Mouse (Mus musculus) Patski (cell line): ENCODE measurements around the gene Cobll1. TPM values are rescaled to one million over a fixed set of nuclear protein-coding genes. Genes with fewer than 3 reads are reported as not detected.

Experiments used
- ATAC-seq: fragments of 100-300 bp; one replicate; pipeline ENCODE4 v1.8.0; 2021
- CTCF ChIA-PET: fragments of 350-600 bp; sonication (Branson Sonifier 250); formaldehyde crosslinking; loops from one replicate; lab custom pipeline; 2022; ENCODE audit warnings: inconsistent platforms; lab: Charles Lee
- POLR2A ChIA-PET: fragments of 350-600 bp; sonication (Branson Sonifier 250); formaldehyde crosslinking; loops from one replicate; lab custom pipeline; 2022; ENCODE audit warnings: antibody characterized with exemption, inconsistent platforms; lab: Charles Lee
- DNase-seq: peaks from one replicate; pipeline ENCODE4 v3.0.0-alpha.2; 2011; ENCODE audit warnings: low read depth, low spot score
- H3K27me3 ChIP-seq: fragments of 371-371 bp; one replicate; pipeline ENCODE4 v1.5.1; 2021
- CTCF ChIP-seq: fragments of 100-300 bp; IDR thresholded peaks from one replicate; pipeline ENCODE4 v1.5.1; 2021
- in situ Hi-C: fragments of 300-500 bp; cut with MboI; formaldehyde crosslinking; loops from 3 replicates; pipeline ENCODE4 v1.11.1; 2018; ENCODE audit warnings: low pct_unique_long_range_greater_than_20kb, mixed read lengths
- polyA plus RNA-seq: library from polyadenylated mRNA; unstranded; gene quantifications from one replicate; pipeline ENCODE4 v1.2.3, GENCODE M21; 2021

Gene Cobll1
- polyA plus RNA-seq, 1 experiment from 2014 or later: 71.0 TPM

DNA sequence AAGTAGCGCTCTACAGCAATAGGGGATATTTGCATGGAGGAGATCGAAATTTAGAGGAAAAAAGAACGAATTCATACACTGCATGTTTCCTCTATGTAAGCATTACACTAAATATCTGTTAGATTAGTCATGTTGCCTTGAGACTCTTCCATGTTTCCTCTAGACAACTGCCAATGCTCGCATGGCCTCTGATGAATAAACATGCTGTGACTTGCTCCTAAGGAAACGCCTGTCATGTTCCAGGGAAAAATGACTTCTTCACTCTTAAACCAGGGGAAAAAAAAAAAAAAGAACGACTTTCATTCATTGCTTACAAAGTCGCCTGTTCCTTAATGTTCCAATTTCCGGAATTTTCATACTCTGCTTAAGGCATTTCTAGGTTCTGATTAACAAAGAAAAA, 2.1 kb downstream of the Cobll1 start:
- DNase-seq: no peak

DNA sequence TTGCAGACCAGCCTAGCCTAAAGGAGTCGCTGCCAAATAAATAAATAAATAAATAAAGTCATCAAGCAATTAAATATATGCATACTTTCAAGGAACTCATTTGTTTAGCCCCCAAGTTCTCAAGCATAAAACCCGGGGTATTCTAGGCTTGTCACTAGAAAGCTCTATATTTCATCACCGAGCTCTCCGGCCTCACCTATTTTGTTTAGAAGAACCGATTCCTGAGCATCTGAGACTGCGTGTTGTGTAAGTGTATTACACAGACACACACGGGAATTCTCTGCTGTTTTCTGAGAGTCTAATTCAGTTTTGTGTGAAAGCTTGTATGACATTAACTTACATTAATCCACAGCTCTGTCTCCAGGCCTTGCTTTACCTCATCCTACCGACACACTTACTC, 2.6 kb downstream of the Cobll1 start:
- no peak for TF ChIP-seq CTCF
- ATAC-seq (no peak), DNase-seq (no peak)
- ChIA-PET POLR2A (interaction anchor here (0.6 kb wide), 1 partner anchor 16 kb away, joined by 7 read pairs; no protein-coding TSS in a partner anchor), CTCF (interaction anchor here (1.1 to 1.4 kb wide), 4 partner anchors 10 to 90 kb away, joined by 3 to 5 read pairs (median 4); no protein-coding TSS in a partner anchor)
- in situ Hi-C loops: no loop called here
- no peaks in the 10 kb centered on the region for H3K27me3 ChIP-seq

More for the DNA sequence above, 2.1 kb downstream of the Cobll1 start:
- no peak for TF ChIP-seq CTCF
- CTCF ChIA-PET: interaction anchor here (1.2 kb wide), 1 partner anchor 10 kb away, joined by 3 read pairs; no protein-coding TSS in a partner anchor
- POLR2A ChIA-PET: interaction anchor here (0.7 kb wide), 1 partner anchor 22 kb away, joined by 4 read pairs; no protein-coding TSS in a partner anchor
- no peaks in the 10 kb centered on the region for H3K27me3 ChIP-seq
- in situ Hi-C loops: no loop called here
- no peak for ATAC-seq

DNA sequence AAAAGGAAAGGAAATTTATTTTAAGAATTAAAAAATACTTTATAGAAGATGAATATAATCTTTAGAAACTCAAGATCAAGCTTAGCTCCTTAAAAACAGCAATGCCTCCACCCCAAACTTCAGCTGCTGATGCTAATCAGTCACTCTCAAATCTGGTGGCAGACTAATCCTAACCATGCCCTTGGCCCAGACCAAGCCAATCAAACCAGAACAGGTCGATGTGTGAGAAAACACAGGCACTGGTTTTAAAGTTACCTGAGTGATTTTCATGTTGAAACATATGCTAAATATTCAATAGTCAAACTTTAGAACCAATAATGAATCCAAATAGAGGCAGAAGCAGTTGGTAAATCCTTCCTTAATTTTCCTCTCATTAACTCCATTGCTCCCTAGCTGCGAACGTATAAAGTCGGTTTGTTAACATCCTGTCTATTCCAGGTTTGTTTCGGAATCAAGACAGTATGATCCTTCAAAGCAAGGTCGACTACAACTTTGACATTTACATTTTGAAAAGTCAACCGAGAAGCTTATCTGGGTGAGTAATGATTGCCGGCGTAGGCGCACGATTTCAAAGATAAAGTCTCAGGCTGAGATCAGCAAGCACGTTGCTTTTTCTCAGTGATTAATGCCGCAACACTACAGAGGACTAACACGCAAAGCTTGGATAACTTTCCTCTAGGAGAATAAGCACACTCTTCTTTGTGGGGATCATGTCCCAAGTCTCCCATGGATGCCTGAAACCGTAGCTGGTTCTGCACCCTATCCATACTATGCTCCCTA, 6.3 kb downstream of the Cobll1 start:
- H3K27me3 ChIP-seq: no peaks in the 10 kb centered on the region
- TF ChIP-seq CTCF: no peak
- CTCF ChIA-PET: interaction anchor here (1.0 to 1.7 kb wide), 3 partner anchors 8 to 87 kb away, joined by 3 to 7 read pairs (median 3); no protein-coding TSS in a partner anchor
- ATAC-seq (no peak), DNase-seq (no peak)
- in situ Hi-C loops: no loop called here
- POLR2A ChIA-PET: no interaction called here

DNA sequence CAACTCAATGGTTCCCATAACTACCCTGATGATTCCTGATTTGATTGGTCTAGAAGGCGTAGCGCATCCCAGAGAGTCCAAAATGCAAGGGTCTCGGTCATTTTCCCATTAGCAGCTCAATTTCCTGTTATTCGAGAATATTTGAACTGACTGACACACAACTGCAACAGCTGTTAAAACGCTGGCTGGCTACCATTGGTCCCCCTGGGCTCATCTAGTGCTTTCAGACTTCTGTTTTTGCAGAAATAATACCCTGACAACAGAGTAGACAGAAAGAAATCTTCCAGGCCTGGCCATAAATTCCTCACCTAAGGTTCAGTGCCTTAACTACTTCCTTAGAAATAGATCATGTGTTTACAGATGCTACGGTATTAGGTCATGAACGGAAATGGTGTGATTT, 10.8 kb downstream of the Cobll1 start:
- TF ChIP-seq CTCF: no peak
- CTCF ChIA-PET: interaction anchor here (2.6 kb wide), 1 partner anchor 10 kb away, joined by 6 read pairs; no protein-coding TSS in a partner anchor
- H3K27me3 ChIP-seq: no peaks in the 10 kb centered on the region
- POLR2A ChIA-PET: interaction anchor here (0.6 kb wide), 1 partner anchor 9 kb away, joined by 3 read pairs; no protein-coding TSS in a partner anchor
- no peak for DNase-seq
- no peak for ATAC-seq
- in situ Hi-C loops: loop anchor here (5.0 kb wide), 1 partner anchor 56 kb away; no protein-coding TSS in a partner anchor

DNA sequence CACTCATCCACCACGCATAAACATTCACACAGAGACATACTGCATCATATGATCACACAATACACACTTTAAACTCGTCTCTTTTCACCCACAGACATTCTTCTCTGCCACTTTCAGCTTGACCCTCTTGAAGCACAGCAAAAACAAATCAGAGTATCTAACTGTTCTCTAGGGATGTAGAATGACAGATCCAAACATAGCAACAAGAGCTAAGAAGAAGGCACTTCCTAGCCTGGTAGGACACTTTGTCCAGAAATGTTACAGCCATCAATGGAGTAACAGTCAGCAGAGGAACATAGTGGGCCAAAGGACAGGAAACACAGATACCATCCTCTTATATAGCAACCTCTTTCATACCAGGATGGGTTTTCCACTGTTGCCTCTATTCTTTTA, 11.3 kb downstream of the Cobll1 start:
- DNase-seq (no peak), ATAC-seq (no peak)
- H3K27me3 ChIP-seq: no peaks in the 10 kb centered on the region
- ChIA-PET CTCF (interaction anchor here (2.6 kb wide), 1 partner anchor 10 kb away, joined by 6 read pairs; no protein-coding TSS in a partner anchor), POLR2A (interaction anchor here (0.6 kb wide), 2 partner anchors 9 to 103 kb away, joined by 3 read pairs; no protein-coding TSS in a partner anchor)
- TF ChIP-seq CTCF: no peak
- in situ Hi-C loops: loop anchor here (5.0 kb wide), 1 partner anchor 56 kb away; no protein-coding TSS in a partner anchor

DNA sequence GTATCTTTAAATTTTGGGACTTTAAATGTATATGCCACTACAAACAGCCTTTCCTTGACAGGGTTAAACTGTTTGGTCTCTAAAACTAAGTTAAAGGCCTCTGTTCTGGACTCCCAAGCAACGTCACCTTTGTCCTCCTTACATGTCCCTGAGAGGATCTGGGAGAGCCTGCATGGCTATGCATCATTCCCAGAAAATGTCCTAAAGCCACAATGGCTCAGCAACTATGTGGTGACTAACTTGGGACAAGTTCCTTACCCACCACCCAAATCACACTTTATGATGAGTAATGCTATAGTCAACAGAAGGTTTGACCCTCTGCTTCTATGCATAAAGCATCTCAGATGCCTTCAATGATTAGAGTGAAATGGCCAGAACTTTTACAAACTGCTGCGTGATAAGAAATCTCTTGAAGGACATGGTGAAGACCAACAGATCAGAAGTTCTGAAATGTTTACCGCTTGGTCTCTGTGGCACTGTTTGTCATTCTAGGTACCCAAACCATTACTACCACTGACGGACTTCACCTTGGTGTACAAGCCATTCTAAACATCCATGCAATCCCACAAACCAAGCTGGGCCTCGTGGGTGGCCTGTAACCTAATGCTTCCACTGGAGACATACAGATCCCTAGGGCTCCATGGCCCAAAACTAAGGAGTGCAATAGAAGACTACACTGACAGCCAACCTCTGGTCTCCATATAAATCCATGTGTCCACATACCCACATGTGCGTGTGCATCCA, 11.9 kb downstream of the Cobll1 start:
- ChIA-PET CTCF (interaction anchor here (1.0 to 2.6 kb wide), 3 partner anchors 9 to 18 kb away, joined by 3 to 6 read pairs (median 3); no protein-coding TSS in a partner anchor), POLR2A (interaction anchor here (0.6 kb wide), 1 partner anchor 103 kb away, joined by 3 read pairs; no protein-coding TSS in a partner anchor)
- H3K27me3 ChIP-seq: no peaks in the 10 kb centered on the region
- TF ChIP-seq CTCF: no peak
- in situ Hi-C loops: loop anchor here (5.0 kb wide), 1 partner anchor 55 kb away; no protein-coding TSS in a partner anchor
- no peak for DNase-seq
- peak; percentile 58 for ATAC-seq

DNA sequence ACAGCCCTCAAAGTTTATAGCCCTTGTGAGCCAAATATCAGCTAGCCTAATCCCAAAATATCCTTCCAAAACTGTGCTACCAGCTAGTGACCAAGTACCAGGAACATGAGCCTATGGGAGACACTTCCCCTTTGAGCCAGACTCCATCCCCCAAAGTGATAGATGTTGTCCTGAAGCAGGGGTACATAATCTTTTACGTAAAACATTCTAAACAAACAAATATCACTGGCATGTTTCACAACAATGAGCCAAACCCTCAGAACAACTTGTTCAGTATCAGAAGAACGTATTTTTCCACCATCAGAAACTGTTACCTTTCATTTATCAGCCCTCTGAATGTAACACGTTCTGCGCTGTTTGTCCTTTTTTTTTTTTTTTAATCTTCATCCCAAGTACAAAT, 12.7 kb downstream of the Cobll1 start:
- DNase-seq (no peak), ATAC-seq (no peak)
- CTCF ChIA-PET: interaction anchor here (0.9 to 1.2 kb wide), 4 partner anchors 10 to 65 kb away, joined by 3 read pairs; no protein-coding TSS in a partner anchor
- TF ChIP-seq CTCF: no peak
- no peaks in the 10 kb centered on the region for H3K27me3 ChIP-seq
- POLR2A ChIA-PET: no interaction called here
- in situ Hi-C loops: loop anchor here (5.0 kb wide), 1 partner anchor 54 kb away; no protein-coding TSS in a partner anchor

DNA sequence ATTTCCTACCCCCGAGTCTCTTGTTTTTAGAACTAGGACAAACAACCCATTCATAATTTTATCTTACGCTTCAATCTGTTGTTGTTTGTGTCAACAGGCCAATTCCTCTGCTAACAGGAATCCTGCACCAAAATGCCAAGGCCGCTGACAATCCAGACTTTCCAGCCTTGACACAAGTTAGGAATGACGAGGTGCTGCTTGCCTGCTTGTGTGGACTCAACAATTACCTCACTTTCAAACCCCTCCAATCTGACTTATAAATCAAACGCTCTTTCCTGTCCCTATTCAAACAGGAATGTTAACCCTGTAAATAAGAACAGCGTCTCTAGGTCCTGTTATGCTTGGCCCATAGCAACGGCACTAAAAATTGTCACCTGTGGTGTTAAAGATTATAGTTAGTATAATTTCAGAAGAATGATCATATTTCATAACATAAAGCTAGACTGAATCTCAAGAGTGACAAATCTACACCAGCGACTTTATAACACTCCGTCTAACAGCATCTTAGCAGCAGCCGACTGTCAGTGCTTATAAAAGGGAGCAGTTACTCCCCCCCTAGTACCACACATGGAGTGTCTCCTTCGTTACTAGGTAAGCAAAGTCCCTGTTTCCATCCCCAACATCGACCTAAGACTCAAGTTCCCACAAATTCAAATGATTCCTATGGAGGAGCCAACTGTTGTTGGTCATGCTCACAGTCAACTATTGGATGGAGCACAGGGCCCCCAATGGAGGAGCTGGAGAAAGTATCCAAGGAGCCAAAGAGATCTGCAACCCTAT, 15.1 kb downstream of the Cobll1 start:
- no peaks in the 10 kb centered on the region for H3K27me3 ChIP-seq
- no peak for TF ChIP-seq CTCF
- POLR2A ChIA-PET: interaction anchor here (0.6 kb wide), 1 partner anchor 12 kb away, joined by 6 read pairs; no protein-coding TSS in a partner anchor
- CTCF ChIA-PET: no interaction called here
- DNase-seq (no peak), ATAC-seq (no peak)
- in situ Hi-C loops: no loop called here

DNA sequence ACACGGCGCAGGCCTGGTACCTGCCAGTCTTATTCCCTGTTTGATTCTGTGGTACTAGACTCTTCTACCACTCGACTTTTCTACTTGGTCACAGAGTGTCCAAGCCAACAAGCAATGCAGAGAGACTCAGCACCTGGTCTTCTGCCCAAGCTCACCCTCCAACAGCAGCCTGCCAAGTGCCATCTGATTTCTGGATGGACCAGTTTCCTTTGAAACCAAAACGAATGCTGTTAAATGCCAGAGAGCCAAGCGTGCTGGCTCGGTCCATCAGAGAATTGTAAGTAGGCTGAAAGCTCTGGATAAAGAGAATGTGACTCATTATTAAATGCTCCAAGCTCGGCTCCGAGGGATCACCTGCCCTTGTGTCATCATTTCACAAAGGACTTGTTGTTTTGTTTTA, 16.2 kb downstream of the Cobll1 start:
- ATAC-seq (peak; percentile 52), DNase-seq (no peak)
- CTCF ChIA-PET: interaction anchor here (1.0 kb wide), 1 partner anchor 11 kb away, joined by 3 read pairs; no protein-coding TSS in a partner anchor
- POLR2A ChIA-PET: interaction anchor here (1.2 kb wide), 1 partner anchor 15 kb away, joined by 3 read pairs; no protein-coding TSS in a partner anchor
- no peaks in the 10 kb centered on the region for H3K27me3 ChIP-seq
- in situ Hi-C loops: no loop called here
- no peak for TF ChIP-seq CTCF
